Mouse (Mus musculus) bone marrow macrophage, adult 2 months (primary cell): ENCODE measurements around the gene St13.

Experiments
- CTCF ChIP-seq: IDR thresholded peaks from 2 replicates; pipeline ENCODE4 v1.5.1; 2012; ENCODE audit warnings: low read depth, mild to moderate bottlenecking, low read length, moderate library complexity
- POLR2A ChIP-seq: IDR thresholded peaks from 2 replicates; pipeline ENCODE4 v1.6.1; 2012; ENCODE audit warnings: mild to moderate bottlenecking, low read depth, low read length, borderline replicate concordance

- no peak for TF ChIP-seq CTCF
- TF ChIP-seq POLR2A, result no peak
These were observed 51.5 kb downstream of the St13 start for GRCm38 (mm10) chr15:81348366-81348765.
